Mouse (Mus musculus) right cerebral cortex, postnatal 14 days (tissue): ENCODE results near the gene Gm11437.
A peak's percentile ranks its signal among the peaks of the same experiment; 100 is the strongest.

Source experiments
- DNase-seq: peaks from one replicate; pipeline ENCODE4 v3.0.0; 2022

The Gm11437 gene

GRCm38 (mm10) chr11:84167046-84167526 lies at the start of gene Gm11437:
Gene Gm11437, minus strand, starts transcription at chr11:84167476.
- no peak for DNase-seq

GRCm38 (mm10) chr11:84210876-84211275 lies 43.6 kb upstream of the Gm11437 start:
- no peak for DNase-seq

GRCm38 (mm10) chr11:84205776-84206175 lies 38.5 kb upstream of the Gm11437 start:
- DNase-seq: no peak

GRCm38 (mm10) chr11:84197607-84198402 lies 30.5 kb upstream of the Gm11437 start:
- DNase-seq: no peak

- DNase-seq: no peak
These were observed 27.5 kb upstream of the Gm11437 start for GRCm38 (mm10) chr11:84194751-84195150.

GRCm38 (mm10) chr11:84193249-84193648 lies 26.0 kb upstream of the Gm11437 start:
- DNase-seq: no peak

GRCm38 (mm10) chr11:84190581-84191233 lies 23.4 kb upstream of the Gm11437 start:
- no peak for DNase-seq

GRCm38 (mm10) chr11:84188530-84188929 lies 21.3 kb upstream of the Gm11437 start:
- no peak for DNase-seq

- DNase-seq: no peak
These were observed 14.0 kb upstream of the Gm11437 start for GRCm38 (mm10) chr11:84181286-84181685.

- peak; percentile 59 for DNase-seq
These were observed 12.8 kb upstream of the Gm11437 start for GRCm38 (mm10) chr11:84179954-84180598.

GRCm38 (mm10) chr11:84179226-84179953 lies 12.1 kb upstream of the Gm11437 start:
- DNase-seq: peak; percentile 95

- no peak for DNase-seq
These were observed 11.3 kb upstream of the Gm11437 start for GRCm38 (mm10) chr11:84178571-84178970.

GRCm38 (mm10) chr11:84172539-84173435 lies 5.5 kb upstream of the Gm11437 start:
- DNase-seq: no peak

GRCm38 (mm10) chr11:84168701-84169288 lies 1.5 kb upstream of the Gm11437 start:
- DNase-seq: peak; percentile 31

- DNase-seq: no peak
These were observed 2.7 kb downstream of the Gm11437 start for GRCm38 (mm10) chr11:84164561-84164960.

GRCm38 (mm10) chr11:84164123-84164522 lies 3.2 kb downstream of the Gm11437 start:
- no peak for DNase-seq

GRCm38 (mm10) chr11:84156535-84157262 lies 10.6 kb downstream of the Gm11437 start:
- DNase-seq: no peak

- DNase-seq: peak; percentile 9
These were observed 16.4 kb downstream of the Gm11437 start for GRCm38 (mm10) chr11:84150884-84151283.

- DNase-seq: no peak
These were observed 21.2 kb downstream of the Gm11437 start for GRCm38 (mm10) chr11:84146081-84146480.

- DNase-seq: no peak
These were observed 22.0 kb downstream of the Gm11437 start for GRCm38 (mm10) chr11:84145201-84145798.
